Mouse (Mus musculus) heart, adult 8-10 months (tissue): ENCODE measurements around the gene Dcbld1. TPM values are rescaled to one million over a fixed set of nuclear protein-coding genes. Genes with fewer than 3 reads are reported as not detected.
"Not testable (repeated sequence)": the region's sequence is repeated elsewhere in the genome, so short reads cannot be mapped to it uniquely, and the experiment has no call there.

ENCODE experiments used
- DNase-seq: peaks from one replicate; pipeline ENCODE4 v3.0.0; 2022; ENCODE audit warnings: low spot score
- total RNA-seq, 4 experiments: library from RNA; stranded (reverse); gene quantifications; 2 replicates each; pipeline ENCODE4 v1.2.4; 2022

Dcbld1 gene
- total RNA-seq, 4 experiments from 2014 or later: 3.4 to 4.4 (median 4.0) TPM

DNA sequence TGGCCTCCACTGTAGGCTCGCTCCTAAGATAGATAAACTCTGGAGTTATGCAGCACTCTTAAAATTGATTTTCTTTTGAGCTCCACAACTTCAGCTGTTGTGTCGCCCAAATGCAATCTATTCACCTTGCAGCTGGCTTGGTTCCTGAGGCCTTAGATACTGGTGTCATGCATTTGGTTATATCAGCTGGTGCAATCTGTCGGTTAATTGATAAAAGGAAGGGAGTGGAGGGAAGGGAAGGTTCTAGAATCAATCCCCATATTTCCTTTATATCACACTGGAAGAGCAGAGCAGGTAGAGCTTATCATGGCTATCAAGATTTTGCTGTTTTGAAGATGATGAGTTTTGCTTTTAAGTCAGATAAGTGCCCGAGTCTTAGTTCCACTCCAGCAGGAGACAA is 26.8 kb downstream of the Dcbld1 start:
- no peak for DNase-seq

DNA sequence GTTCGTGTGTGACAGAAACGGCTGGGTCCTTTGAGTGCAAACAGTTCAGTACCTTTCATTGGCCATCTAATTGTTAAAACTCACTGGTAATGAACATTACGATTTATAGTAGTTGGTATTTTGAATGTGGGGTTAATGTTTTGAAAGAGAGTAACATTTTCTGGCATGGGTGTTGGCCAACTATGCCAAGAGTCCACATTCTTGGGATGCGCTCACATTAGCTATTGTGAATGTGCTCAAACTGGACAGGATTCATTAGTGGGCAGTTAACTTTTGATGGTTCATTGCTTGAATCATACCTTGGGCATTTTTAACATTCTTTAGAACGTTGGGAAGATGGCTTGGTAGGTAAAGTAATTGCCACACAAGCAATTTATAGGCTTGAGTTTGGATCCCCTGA is 30.7 kb downstream of the Dcbld1 start:
- no peak for DNase-seq

DNA sequence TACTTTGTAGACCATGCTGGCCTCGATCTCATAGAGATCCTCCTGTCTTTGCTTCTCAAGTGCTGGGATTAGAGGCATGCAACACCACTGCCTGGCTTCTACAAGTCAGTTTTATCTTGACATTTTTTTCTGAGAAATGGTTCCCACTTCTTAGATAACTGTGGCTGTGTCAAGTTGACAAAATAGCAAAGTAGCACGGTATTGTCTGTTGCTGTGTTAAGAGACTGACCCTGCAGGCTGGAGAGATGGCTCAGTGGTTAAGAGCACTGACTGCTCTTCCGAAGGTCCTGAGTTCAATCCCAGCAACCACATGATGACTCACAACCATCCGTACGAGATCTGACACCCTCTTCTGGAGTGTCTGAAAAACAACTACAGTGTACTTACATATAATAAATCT is 35.5 kb downstream of the Dcbld1 start:
- DNase-seq: no peak

DNA sequence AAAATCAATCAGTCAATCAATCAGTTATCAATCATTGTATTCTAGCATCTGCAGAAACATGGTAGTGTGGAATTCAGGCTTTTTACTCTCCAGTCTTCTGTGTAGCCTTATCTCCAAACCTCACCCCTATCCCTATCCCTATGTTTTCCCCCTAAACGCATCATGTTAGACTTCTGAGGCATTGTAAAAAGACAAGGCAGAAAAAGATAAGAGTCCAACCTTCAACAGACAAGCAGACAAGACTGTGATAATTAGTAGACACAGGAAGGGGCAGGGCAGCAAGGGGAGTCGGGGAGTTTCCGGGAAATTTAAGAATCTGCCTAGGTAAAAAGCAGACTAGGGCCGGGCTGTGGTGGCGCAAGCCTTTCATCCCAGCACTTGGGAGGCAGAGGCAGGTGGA is 38.0 kb downstream of the Dcbld1 start:
- no peak for DNase-seq

DNA sequence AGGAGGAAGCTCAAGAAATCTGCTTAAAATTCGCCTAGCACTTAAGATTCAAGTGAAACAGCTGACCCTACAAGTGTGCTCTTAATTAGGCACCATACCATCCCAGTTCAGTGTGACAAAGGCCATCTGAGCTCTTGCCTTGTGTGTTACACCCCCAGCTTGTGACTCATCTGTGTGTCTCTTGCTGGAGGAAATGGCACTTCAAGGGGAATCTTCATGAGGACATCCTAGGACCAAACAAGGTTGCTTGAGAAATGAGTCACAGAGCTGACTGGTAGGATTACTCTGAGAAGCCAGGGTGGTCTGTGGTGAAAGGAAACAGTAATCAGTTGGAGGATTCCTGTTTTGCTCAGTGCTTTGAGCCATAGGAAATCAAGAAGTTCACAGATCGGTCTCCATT is 39.6 kb downstream of the Dcbld1 start:
- no peak for DNase-seq

DNA sequence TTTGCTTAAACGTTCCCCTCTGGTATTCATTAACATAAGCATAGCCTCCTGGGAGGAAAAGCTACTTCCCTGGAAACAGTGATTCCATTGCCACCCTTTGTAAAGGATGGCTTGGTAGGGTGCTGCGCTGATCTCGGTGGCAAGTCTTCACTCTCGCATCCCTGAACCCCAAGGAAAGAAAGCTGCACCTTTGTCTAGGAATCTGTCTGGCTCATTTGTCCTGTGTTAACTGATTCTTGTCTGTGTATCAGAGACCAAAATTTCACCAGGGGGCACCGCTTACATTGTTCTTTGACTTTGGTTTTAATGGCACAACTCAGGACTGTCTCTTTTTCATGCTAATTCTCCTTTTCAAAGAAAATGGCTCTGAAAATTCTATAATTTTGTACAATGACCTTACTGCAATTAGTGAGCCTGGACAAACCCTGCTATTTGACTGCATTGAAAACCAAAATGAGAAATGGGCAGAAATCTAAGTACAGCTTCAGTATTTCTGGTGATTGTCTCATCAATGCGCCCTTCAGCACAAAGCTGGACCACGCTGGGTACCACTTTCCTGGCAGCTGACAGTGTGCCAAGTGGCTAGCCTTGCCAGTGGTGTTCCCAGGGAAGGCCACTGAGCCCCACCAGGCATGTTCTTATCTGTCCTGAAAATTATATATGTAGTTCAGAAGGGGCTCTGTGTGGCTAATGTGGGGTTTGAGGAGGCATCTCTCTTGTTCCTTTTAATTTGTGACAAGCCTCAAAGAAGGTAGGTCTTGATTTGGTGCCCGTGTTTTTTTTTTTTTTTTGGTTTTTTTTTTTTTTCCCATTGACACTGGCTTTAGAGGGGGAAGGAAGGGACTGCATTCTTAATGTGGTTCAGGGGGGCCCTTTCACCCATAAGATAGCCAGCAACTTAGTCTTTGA is 40.8 kb downstream of the Dcbld1 start:
- DNase-seq: no peak

DNA sequence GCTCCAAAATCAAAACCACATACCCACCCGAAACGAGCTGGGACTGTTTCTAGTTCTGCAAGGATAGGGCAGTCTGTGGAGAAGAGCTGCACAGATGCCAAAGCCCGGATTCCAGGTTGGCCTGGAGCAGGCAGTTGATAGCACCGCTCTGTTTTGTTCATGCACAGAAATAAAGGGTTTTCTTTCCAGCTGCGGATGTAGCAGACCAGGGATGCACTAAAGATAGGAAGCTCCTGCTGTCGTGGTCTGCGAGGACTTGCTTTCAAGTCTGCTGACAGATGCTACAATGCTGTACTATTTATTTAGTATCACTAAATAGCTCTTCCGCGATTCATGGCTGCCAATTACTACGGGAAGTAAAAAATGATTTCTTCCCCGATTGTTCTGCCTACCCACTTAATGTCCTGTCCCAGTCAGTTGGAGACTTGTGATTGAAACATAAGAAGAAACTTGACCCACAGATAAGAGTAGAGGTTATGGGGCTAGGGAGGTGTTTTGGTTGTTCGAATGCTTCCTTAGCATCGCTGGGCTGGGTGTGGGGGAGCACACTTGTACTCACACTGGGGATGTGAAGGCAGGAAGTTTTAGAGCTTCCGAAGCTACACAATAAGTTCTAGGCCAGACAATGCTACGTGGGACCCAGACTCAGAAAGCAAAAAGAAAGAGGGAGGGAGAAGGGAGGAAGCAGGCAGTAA is 41.6 kb downstream of the Dcbld1 start:
- DNase-seq: peak; percentile 28

DNA sequence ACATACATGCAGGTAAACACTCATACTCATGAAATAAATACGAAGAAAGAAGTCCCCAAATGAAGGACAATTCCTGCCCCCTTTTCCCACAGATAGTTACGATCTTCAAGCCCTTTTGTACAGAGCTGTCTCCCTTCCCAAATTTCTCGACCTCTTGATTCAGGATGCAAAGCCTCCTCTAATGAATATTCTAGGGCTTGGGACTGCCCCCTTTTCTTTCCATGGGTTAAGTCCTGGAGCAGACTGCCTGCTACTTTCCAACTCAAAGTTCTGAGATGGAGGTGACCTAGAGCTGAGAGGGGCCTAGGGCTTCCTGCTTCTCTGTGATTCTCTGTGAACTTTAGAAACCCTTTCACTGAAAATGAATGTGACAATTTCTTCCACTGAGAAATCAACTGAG is 43.2 kb downstream of the Dcbld1 start:
- DNase-seq: no peak

DNA sequence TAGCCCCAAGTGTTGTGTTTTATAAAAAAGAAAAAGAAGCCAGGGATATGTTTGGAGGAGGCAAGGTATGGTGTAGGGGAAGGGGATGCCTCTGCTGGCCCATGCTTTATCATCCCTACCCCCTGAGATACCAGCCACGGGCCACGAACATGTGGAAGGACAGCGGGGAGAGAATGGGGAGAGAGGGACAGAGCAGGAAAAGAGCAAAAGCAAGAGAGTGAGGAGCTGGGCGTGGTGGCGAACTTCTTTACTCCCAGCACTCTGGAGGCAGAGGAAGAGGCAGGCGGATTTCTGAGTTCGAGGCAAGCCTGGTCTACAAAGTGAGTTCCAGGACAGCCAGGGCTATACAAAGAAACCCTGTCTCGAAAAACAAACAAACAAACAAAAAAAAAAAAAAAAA is 44.1 kb downstream of the Dcbld1 start:
- not testable (repeated sequence) for DNase-seq

DNA sequence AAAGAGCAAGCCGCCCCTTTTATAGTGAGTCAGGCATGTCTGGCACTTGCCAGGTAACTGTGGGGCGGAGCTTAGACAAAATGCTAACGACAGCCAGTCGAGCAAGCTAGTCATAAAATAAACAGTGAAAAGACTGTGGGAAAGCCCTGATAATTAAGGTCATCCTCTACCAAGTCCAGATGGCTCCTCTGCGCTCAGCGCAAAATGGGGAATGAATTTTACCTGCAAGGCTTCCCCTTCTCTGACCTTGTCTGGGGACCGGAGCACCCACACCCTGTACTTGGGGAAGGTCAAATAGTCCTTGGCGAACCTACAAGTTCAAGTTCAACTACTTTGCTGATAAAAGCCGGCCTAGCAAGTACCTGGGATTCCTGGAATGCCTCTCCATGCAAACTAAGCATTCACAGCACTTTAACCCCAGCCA is 44.6 kb downstream of the Dcbld1 start:
- DNase-seq: no peak

DNA sequence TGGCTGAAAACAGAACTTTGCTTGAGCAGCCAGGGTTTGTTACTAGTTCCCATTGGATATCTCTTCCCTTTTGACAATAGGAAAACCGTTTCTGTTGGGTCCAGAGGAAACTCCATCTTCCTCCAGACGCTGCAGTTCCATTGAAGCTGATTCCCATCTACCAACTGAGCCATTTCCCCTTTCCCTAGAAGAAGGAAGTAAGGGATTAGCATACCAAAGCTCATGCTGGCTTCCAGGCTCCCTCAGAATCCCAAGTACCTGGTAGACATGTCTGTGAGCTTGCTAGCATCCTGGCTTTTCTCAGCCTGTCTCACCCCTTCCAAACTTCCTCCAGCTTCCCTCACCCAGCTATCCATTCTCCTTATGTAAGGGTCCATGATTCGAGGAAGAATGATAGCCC is 45.4 kb downstream of the Dcbld1 start:
- peak; percentile 39 for DNase-seq

DNA sequence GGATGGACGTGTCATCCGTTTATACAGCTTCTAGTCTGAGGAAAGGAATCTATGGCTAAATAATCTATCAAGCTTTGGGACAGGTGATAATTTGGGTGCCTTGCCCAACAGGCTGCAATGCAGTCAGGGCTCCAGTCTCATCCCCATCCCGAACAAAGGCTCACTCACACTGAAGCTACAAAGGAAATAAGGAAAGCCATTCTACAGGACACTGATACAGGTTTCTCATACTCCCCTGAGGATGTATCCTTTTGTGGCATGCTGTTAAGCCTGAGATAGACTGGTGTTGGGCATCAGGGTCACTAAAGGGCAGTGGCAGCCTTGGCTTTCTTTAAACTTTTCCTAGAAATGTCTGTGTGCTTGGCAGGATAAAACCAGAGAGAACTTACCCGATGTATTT is 46.5 kb downstream of the Dcbld1 start:
- DNase-seq: no peak

DNA sequence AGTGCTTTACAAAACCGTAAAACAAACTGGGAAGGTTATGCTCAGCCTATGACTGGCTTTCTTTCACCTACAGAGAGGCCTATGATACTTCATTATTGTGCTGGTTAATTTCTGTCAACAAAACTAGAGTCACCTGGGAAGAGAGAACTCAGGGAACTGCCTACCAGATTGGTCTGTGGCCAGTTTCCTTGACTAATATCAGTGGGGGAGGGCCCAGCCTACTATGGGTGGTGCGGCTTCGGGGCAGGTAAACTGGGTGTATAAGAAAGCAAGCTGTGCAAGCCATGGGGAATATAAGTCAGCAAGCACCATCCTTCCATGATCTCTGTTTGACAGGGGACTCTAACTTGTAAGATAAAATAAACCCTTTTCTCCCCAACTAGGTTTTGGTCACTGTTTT is 47.2 kb downstream of the Dcbld1 start:
- no peak for DNase-seq

DNA sequence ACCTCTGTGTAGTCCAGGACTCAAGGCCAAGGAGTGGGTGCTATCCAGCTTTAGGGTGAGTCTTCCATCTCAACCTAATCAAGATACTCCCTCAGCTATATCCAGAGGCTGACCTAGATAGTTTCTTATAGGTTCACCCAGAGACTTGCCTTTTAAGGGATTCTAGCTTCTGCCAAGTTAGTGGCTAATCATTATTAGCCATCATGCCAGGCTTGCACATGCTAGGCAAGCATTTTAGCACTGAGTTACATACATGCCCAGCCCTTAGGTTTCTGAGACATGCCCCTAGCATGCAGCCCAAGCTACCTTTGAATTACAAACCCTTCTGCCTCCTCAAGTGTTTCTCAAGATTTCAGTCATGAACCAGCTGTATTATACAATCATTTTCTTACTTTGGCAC is 47.9 kb downstream of the Dcbld1 start:
- DNase-seq: no peak

DNA sequence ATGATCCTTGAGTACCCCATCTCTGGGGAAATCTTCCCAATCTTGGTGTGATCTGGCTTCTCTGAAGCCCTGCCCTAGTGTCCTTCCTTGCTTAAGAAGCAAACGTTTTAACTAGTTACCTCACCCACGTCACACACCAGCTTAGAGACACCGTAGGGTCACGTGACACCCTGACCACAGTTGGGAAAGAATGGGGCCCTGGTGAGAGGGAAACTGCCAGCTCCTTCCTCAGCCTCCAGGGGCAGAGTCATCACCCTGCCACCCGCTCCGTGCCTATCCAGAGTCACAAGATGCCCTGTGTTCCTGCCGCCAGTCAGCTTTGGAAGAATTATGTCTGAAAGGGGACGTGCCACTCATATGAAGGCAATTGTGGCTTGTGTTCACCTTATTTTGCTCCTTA is 51.2 kb downstream of the Dcbld1 start:
- no peak for DNase-seq

DNA sequence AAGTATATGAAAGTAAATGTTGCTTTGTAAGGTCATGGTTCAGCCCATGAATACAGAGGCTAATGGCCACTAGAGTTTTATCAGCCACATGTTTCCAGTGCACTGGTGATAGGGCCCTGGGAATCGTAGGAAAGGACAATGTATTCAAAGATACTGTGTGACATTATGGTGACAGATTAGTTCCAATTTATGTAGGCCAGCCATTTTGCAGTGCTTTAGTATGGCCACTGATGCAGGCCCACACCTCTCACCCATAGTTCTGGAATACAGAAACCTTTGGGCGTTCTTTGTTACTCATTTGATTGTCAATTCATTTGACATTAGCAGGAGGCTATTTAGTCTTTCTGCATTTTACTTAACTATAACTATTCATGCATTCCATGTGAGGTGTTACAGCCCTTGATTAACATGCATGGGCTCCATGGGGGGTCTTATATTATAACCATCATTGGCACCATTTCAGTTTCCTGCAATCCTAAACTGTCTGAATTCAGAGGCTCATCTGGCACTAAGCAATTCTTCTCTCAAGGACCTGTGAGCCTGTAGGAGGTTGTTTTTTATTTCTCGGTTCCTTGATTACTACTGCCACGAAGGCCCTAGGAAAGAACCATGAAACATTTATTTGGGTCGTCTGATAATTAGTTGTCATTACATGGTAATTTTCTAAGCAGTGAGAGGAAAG is 54.6 kb downstream of the Dcbld1 start:
- no peak for DNase-seq

DNA sequence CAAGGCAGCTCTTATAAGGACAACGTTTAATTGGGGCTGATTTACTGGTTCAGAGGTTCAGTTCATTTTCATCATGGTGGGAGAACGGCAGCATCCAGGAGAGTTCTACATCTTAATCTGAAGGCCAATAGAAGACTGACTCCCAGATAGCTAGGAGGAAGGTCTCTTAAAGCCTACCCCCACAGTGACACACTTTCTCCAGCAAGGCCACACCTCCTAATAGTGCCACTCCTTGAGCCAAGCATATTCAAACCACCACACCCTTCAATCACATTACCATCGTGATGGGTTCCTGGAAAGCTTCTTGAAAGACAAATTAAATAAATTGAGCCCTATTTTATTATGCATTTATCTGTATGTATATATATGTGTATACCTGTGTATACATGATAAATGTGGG is 55.8 kb downstream of the Dcbld1 start:
- no peak for DNase-seq

DNA sequence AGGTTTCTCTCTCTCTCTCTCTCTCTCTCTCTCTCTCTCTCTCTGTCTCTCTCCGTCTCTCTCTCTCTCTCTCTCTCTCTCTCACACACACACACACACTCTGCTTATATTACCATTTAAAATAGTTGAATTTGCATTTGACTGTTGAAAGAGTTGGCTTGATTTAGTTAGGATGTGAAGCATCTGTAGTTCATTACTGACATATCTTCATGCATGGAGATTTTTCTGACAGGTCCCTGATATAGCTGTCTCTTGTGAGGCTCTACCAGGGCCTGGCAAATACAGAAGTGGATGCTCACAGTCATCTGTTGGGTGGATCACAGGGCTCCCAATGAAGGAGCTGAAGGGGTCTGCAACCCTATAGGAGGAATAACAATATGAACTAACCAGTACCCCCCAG is 59.0 kb downstream of the Dcbld1 start:
- not testable (repeated sequence) for DNase-seq

DNA sequence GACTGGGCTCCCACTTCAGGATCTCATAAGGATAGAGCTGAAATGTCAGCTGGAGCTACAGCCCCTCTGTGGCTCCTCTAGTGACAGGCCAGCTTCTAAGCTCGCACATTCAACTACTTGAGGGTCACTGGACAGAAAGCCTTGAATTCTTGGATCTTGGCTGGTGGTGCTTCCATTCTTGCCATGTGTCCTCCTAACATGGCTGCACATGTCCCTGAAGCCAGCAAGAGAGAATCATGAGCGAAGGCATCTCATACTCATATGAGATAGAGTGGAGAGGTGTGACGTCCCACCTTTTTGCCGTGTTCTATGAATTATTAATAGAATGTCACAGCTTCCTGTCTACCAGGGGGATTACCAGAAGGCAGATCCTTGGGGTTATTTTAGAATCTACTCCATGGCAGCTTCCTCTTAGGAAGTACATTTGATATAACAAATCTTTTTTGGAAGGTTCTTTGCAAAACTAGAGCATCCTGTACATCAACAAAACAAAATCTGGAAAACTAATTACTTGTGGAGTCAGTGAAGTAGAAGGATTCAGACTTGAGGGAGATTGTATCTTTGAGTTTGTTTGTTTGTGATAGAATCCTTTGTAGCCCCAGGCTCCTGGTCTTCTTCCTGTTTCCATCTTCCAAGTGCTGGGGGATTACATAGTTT is 60.6 kb downstream of the Dcbld1 start:
- peak; percentile 72 for DNase-seq

DNA sequence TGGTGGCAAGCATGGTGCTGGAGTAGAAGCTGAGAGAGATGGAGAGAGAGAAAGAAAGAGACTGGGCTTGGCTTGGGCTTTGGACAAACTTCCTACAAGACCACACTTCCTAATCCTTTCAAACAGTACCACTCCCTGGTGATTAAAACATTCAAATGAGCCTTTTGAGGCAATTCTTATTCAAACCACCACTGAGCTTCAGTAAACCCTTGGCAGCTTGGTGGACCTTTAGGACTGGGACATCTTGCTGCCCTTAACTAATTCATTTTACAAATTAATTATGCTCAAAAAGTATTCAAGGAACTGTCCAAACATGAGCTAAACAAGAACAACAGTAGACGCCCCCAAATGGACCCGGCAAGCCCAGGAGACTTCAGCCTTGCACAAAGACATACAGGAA is 62.5 kb downstream of the Dcbld1 start:
- DNase-seq: no peak

DNA sequence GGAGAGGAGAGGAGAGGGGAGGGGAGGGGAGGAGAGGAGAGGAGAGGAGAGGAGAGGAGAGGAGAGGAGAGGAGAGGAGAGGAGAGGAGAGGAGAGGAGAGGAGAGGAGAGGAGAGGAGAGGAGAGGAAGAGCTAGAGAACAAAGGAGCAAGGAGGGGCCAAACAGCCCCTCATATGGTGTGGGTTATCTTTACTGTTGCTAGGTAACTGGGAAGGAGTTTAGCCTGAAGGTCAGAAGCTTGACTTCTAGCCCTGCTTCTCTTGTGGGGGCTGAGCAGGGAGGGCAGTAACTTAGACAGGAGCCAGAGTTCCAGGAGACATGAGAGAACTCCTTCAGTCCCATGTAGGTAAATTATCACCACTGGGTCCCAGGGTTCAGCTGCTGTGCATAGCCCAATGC is 65.1 kb downstream of the Dcbld1 start:
- not testable (repeated sequence) for DNase-seq

DNA sequence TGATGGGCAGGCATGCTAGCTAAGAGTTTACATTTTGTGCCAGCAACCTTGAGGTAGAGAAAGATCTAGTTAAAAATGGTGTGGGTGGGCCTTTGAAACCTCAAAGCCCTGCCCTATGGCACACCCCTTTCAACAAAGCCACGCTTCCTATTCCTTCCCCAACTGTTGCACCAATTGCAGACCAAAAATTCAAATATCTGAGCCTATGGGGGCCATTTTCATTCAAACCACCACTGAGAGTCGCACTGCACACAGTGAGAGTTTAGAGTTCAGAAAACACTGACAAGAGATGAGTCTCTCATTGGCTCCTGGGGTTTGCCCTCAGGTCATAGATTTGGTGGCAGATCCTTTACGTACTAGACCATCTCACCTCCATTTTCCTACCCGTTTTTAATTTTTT is 68.3 kb downstream of the Dcbld1 start:
- DNase-seq: no peak
